In genomic region chr13:17944078-17944917, GRCm38 (mm10) we compare ENCODE assay signal across 8 mouse cellular contexts. TPM values are rescaled to one million over a fixed set of nuclear protein-coding genes. Genes with fewer than 3 reads are reported as not detected.
DNase-seq lines count a peak whose midpoint lies in the region; ATAC-seq and TF ChIP-seq lines count a peak whose summit lies in the region.

Rala (minus strand) TSS chr13:17944239.

- no peak for TF ChIP-seq CTCF in MEL (IDR thresholded peaks at IDR 0.05 in 2 of 3, conservative IDR thresholded peaks at IDR 0.05 in 1 of 3; ENCODE audit: control insufficient read depth in 1 of 3, insufficient read depth in 1 of 3, low read depth in 2 of 3, low read length in 3 of 3, poor library complexity in 1 of 3, severe bottlenecking in 1 of 3)
- TF ChIP-seq CTCF in cerebellum, adult 2 months (IDR thresholded peaks at IDR 0.05; ENCODE audit: borderline replicate concordance, insufficient read depth, low read depth, low read length) = no peak
- no peak for TF ChIP-seq CTCF in lung, postnatal 0 days (IDR thresholded peaks at IDR 0.05)

- peak within 1 kb of the TSS; percentile 62 to 100 for H3K4me3 ChIP-seq in MEL (ENCODE audit: control insufficient read depth in 1 of 2, insufficient read depth in 1 of 2, low read depth in 2 of 2, low read length in 2 of 2)
- peak within 1 kb of the TSS; percentile 100 for H3K4me3 ChIP-seq in cerebellum, adult 2 months (replicated peaks; ENCODE audit: insufficient read depth, low read depth, low read length)
- H3K4me3 ChIP-seq in lung, postnatal 0 days (ENCODE audit: low read depth, low read length) = peak within 1 kb of the TSS; percentile 93

- WGBS in cerebellum, adult 2 months = 6% methylated on average over 59 of the region's 69 CpGs
- WGBS in lung, postnatal 0 days = 12% methylated on average over 43 of the region's 69 CpGs

- H3K36me3 ChIP-seq in MEL (ENCODE audit: control insufficient read depth in 1 of 2, insufficient read depth in 2 of 2, low read length in 2 of 2) = peaks cover 0 to 6% of the 10 kb centered on the region in 2 experiments; a peak in 2 of 4 replicates
- H3K36me3 ChIP-seq in lung, postnatal 0 days (ENCODE audit: insufficient read depth, low read length) = no peaks in the 10 kb centered on the region

- DNase-seq in MEL (ENCODE audit: low read depth, low spot score) = peak; percentile 88
- peak; percentile 95 for DNase-seq in cerebellum, adult 2 months
- DNase-seq in forelimb bud, embryonic 11.5 days (ENCODE audit: low read depth, low spot score) = peak; percentile 72
- peak; percentile 91 for DNase-seq in layer of hippocampus, adult 9-11 months
- peak; percentile 95 for DNase-seq in lung, postnatal 0 days (ENCODE audit: low spot score)
- DNase-seq in ovary, postnatal 14 days (ENCODE audit: low spot score) = peak; percentile 91
- peak; percentile 96 for DNase-seq in thymus, postnatal 14 days

- H3K79me2 ChIP-seq in MEL (ENCODE audit: control insufficient read depth, insufficient read depth, low read length, poor library complexity) = peaks cover 2% of the 10 kb centered on the region; the same call in 1 of the 2 replicates

- H3K9me3 ChIP-seq in MEL (replicated peaks; ENCODE audit: insufficient read depth, low read length) = no peaks in the 10 kb centered on the region
- no peaks in the 10 kb centered on the region for H3K9me3 ChIP-seq in lung, postnatal 0 days (ENCODE audit: low read length)

- peaks cover 0 to 13% of the 10 kb centered on the region in 2 experiments; a peak in 2 of 4 replicates for H3K4me1 ChIP-seq in MEL (ENCODE audit: control insufficient read depth in 1 of 2, insufficient read depth in 2 of 2, low read length in 2 of 2)
- peaks cover 3% of the 10 kb centered on the region; the same call in 1 of the 2 replicates for H3K4me1 ChIP-seq in cerebellum, adult 2 months (ENCODE audit: control insufficient read depth, insufficient read depth, low read length)
- H3K4me1 ChIP-seq in lung, postnatal 0 days (ENCODE audit: insufficient read depth, low read depth, low read length) = peaks cover 9% of the 10 kb centered on the region; the same call in 1 of the 2 replicates

- H3K27ac ChIP-seq in MEL (ENCODE audit: control insufficient read depth, low read depth, low read length) = peak within 1 kb of the TSS; percentile 46
- H3K27ac ChIP-seq in cerebellum, adult 2 months (ENCODE audit: insufficient read depth, low read length) = peak within 1 kb of the TSS; percentile 56
- peak within 1 kb of the TSS; percentile 96 for H3K27ac ChIP-seq in lung, postnatal 0 days (ENCODE audit: low read length)

- peak; percentile 64 to 76; a peak in 3 of 4 replicates for TF ChIP-seq POLR2A in MEL (IDR thresholded peaks at IDR 0.05; ENCODE audit: control insufficient read depth in 1 of 2, insufficient read depth in 1 of 2, low read depth in 1 of 2, low read length in 2 of 2, poor library complexity in 1 of 2)
- TF ChIP-seq POLR2A in cerebellum, adult 2 months (IDR thresholded peaks at IDR 0.05; ENCODE audit: borderline replicate concordance, insufficient read depth, low read length) = peak; percentile 78

- no peak for TF ChIP-seq RAD21 in MEL (IDR thresholded peaks at IDR 0.05; ENCODE audit: low read depth, low read length)

- no peak for TF ChIP-seq EP300 in MEL (IDR thresholded peaks at IDR 0.05; ENCODE audit: low read depth in 1 of 2, low read length in 2 of 2)
- TF ChIP-seq EP300 in lung, postnatal 0 days (IDR thresholded peaks at IDR 0.05) = no peak

- H3K27me3 ChIP-seq in MEL (ENCODE audit: control insufficient read depth in 1 of 2, insufficient read depth in 2 of 2, low read length in 2 of 2) = no peaks in the 10 kb centered on the region; a peak in 1 of 4 replicates
- no peaks in the 10 kb centered on the region for H3K27me3 ChIP-seq in cerebellum, adult 2 months (ENCODE audit: control insufficient read depth, insufficient read depth, low read length)
- H3K27me3 ChIP-seq in lung, postnatal 0 days (replicated peaks; ENCODE audit: insufficient read depth, low read length) = no peaks in the 10 kb centered on the region

- peak within 1 kb of the TSS; percentile 69 for H3K4me2 ChIP-seq in lung, postnatal 0 days (replicated peaks; ENCODE audit: low read depth, low read length)

- peak within 1 kb of the TSS; percentile 98 for H3K9ac ChIP-seq in MEL (ENCODE audit: control insufficient read depth, low read depth, low read length, poor library complexity, severe bottlenecking)
- peak within 1 kb of the TSS; percentile 76 for H3K9ac ChIP-seq in lung, postnatal 0 days (replicated peaks; ENCODE audit: low read depth)

- ATAC-seq in hematopoietic stem cell, adult 5-6 weeks (replicated peaks in 1 of 2; ENCODE audit: insufficient read depth in 1 of 2, low FRiP score in 2 of 2, low TSS enrichment in 1 of 2, low read depth in 1 of 2, poor library complexity in 2 of 2, severe bottlenecking in 2 of 2) = peak; percentile 87 to 90
- ATAC-seq in lung, postnatal 0 days = peak; percentile 100

TF ChIP-seq in MEL, 35 proteins besides CTCF, POLR2A, EP300 and RAD21:
- TF ChIP-seq SIN3A (IDR thresholded peaks at IDR 0.05; ENCODE audit: low read length) (peak; percentile 34; the same call in 1 of the 2 replicates), SMC3 (IDR thresholded peaks at IDR 0.05; ENCODE audit: low read depth, low read length) (no peak), USF1 (IDR thresholded peaks at IDR 0.05; ENCODE audit: low read depth, low read length) (no peak), TCF12 (IDR thresholded peaks at IDR 0.05; ENCODE audit: low read depth, low read length) (peak; percentile 42; the same call in 1 of the 2 replicates), POLR2AphosphoS5 (IDR thresholded peaks at IDR 0.05; ENCODE audit: borderline replicate concordance, low read depth, low read length) (no peak), NELFE (IDR thresholded peaks at IDR 0.05; ENCODE audit: low read depth, low read length) (peak; percentile 81), MYB (IDR thresholded peaks at IDR 0.05; ENCODE audit: low read depth, low read length) (no peak), MAZ (IDR thresholded peaks at IDR 0.05; ENCODE audit: low read depth, low read length) (peak; percentile 86), MXI1 (IDR thresholded peaks at IDR 0.05; ENCODE audit: low read depth, low read length) (peak; percentile 52; the same call in 1 of the 2 replicates), GABPA (IDR thresholded peaks at IDR 0.05; ENCODE audit: low read depth, low read length) (no peak), MEF2A (IDR thresholded peaks at IDR 0.05; ENCODE audit: extremely low read depth, insufficient replicate concordance, low read depth, low read length, poor library complexity, severe bottlenecking) (no peak), ETS1 (IDR thresholded peaks at IDR 0.05; ENCODE audit: low read depth, low read length) (no peak), GATA1 (IDR thresholded peaks at IDR 0.05; ENCODE audit: low read depth, low read length) (peak; percentile 88), POLR2AphosphoS2 (IDR thresholded peaks at IDR 0.05; ENCODE audit: low read length) (peak; percentile 66), CHD2 (IDR thresholded peaks at IDR 0.05; ENCODE audit: low read length) (no peak), HCFC1 (IDR thresholded peaks at IDR 0.05; ENCODE audit: low read depth, low read length) (peak; percentile 87), ELF1 (IDR thresholded peaks at IDR 0.05; ENCODE audit: low read depth, low read length) (peak; percentile 75)

RNA-seq across cellular contexts. Expression of gene Rala, which starts in this region (rescaled TPM):
- 12.9 and 13.1 TPM in 2 replicates for total RNA-seq in MEL (2012; rRNA removed)
- 10 to 100 TPM in 1 of 2 experiments, not detected in 1; 30.7 TPM for polyA plus RNA-seq in MEL (2012; ENCODE audit: insufficient read depth in 1 of 2, insufficient read length in 2 of 2, low read depth in 1 of 2, low replicate concordance in 2 of 2, missing spikeins in 1 of 2)
- polyA plus RNA-seq in cerebellum, adult 2 months (2012; rRNA removed) = 47.5 and 51.5 TPM in 2 replicates
- 28.4 and 31.0 TPM in 2 replicates for total RNA-seq in hematopoietic stem cell, adult 5-6 weeks (2017)
- 111 and 125 TPM in 2 replicates for polyA plus RNA-seq in lung, postnatal 0 days (2015; fragmentation: Nextera tagmentation; extraction: Ambion mirVana)

Comparison
In these comparisons a context has a peak if more than half of its experiments do, and no peak if none do; other contexts are left out.
1. Peak in every context shown above with its lines: DNase-seq, ATAC-seq, H3K4me3 ChIP-seq and H3K27ac ChIP-seq.
2. H3K27ac ChIP-seq: peak in every context shown above with its lines; median percentile 96 in lung, postnatal 0 days; 56 in cerebellum, adult 2 months; 46 in MEL.